Mouse (Mus musculus) telencephalon, adult 2 months (tissue): ENCODE measurements at regions not wholly inside any gene's neighbourhood (a gene's known extent, or its start where the extent isn't known, plus 50 kb on each side); places are given as distances from the start of the nearest gene placed in this dataset.

Source experiments
- DNase-seq: peaks from one replicate; pipeline ENCODE4 v3.0.0-alpha.2; 2011; ENCODE audit warnings: low read depth, low spot score

- peak; percentile 28 for DNase-seq
Observed at GRCm38 (mm10) chr14:120660321-120660781, 182.1 kb downstream of the Rap2a start.

DNA sequence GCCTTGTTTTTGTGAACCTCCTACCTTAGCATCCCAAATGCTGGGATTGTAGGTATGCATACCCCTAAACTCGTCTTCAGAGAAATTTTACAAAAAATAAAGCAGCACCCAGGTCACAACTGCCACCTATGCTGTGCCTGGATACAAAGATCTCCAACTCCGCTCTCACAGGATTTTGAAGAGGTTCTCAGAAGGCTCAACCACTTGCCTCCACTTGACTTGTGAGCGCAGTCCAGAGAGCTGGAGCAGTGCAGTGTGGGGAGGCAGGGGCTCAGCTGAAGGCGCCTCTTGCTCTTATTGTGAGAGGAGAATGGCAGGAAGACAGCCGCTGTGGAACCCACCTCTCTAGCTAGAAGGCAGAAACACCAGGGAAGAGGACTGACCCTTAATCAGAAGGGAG lies 182.9 kb downstream of the Rap2a start:
- DNase-seq: no peak

DNA sequence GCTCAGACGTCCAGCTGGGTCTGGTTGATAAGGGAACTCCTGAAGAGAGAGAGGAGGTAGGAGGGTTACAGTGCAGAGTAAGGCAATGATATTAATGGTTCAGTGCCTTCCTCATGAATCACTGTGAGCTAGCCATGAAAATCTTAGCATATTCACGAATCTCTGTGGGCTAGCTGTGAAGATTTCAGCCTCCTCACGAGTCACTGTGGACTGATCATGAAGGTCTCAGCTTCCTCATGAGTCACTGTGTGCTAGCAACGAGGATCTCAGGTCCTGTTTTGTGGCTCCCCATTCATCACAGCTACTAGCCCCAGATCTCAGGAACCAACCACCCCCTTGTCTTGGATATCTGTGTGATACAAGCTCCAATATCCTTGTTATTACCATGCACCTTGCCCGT lies 191.4 kb downstream of the Rap2a start:
- DNase-seq: no peak

DNA sequence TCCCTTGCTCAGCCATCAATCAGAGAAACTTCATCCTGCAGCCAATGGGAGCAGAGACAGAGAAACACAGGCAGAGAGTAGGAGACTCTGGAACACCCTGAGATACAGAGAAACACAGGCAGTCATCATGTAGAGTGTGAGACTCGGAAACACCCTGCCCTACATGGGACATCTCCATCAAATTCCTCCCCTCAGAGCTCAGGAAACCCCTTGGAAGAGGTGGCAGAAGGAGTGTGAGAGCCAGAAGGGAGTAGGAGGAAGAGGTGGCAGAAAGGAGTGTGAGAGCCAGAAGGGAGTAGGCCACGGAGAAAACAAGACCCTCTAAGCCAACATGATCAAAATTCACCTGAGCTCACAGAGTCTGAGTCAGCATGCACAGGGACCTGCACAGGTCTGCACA lies 197.5 kb downstream of the Rap2a start:
- DNase-seq: no peak

GRCm38 (mm10) chr14:120678533-120678932 lies 200.3 kb downstream of the Rap2a start:
- no peak for DNase-seq

DNA sequence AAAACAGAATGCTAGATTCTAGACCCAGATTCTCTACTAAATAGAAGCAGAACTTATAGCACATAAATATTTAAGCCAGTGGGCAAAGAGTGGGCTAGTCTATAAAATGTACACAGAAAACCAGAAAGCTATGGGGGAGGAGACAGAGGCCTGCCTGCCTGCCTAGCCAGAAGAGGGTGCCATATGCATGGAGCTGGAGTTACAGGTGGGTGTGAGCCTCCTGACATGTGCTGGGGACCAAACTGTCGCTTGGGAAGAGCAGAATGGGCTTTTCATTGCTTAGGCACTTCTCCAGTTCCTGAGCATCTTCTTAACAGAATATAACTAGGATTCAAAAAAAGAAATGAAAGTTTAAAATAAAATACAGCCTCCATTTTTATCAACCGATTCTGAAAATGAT lies 200.8 kb downstream of the Rap2a start:
- DNase-seq: no peak

DNA sequence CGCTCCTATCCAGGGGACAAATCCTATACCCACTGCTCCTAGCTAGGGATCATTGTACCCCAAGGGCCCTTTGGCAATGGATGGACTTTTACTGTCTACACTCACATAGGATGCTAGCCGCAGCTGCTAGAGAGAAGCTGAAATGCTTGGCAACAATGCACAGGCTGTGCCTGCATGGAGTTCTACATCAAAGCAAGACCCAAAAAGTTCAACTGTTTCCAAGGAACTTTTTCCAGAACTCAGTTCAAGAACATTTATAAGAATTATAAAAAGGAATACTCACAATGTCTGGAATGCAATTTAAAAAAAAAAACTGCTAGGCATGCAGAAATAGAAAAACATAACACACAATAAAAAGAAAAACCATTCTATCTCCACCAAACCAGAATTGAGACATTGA lies 202.0 kb downstream of the Rap2a start:
- no peak for DNase-seq

GRCm38 (mm10) chr14:120685263-120685662 lies 207.0 kb downstream of the Rap2a start:
- no peak for DNase-seq

DNA sequence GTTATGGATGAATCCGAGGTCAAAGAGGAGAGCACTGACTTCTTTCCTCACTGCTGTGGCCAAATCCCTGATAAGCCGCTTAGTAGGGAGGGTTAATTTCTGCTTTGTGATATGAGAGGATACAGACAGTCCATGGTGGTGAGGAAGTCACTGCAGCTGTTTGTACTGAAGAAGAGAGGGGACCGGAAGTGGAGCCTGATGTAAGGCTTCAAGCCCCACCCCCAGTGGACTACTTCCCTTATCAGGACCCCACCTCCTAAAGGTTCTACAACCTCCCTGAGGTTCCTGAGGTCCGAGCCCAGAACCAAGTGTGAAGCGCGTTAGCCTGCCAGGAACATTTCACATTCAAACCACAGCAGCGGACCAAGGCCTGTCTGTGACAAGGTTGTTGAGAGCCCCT lies 207.6 kb downstream of the Rap2a start:
- DNase-seq: no peak

DNA sequence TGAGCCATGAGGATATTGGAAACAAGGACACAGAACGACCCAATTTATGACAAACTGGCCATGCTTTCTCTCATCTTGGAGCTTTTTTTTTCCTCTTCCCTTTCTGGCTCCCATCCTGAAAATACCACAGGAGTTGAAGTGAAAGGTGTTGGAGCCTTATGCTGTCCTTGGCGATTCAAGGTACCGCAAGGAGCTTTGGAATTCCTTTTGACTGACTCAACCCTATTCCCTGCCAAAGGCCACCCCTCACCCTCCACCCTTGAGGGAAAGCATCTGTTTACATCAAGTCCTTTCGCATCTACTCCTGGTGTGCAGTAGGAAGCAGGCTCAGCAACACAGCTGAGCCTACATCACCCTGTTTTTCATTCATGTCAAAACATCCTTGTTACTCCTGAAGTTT lies 208.5 kb downstream of the Rap2a start:
- no peak for DNase-seq

- no peak for DNase-seq
Observed at GRCm38 (mm10) chr14:120699378-120699777, 211.6 kb upstream of the Ipo5 start.

DNA sequence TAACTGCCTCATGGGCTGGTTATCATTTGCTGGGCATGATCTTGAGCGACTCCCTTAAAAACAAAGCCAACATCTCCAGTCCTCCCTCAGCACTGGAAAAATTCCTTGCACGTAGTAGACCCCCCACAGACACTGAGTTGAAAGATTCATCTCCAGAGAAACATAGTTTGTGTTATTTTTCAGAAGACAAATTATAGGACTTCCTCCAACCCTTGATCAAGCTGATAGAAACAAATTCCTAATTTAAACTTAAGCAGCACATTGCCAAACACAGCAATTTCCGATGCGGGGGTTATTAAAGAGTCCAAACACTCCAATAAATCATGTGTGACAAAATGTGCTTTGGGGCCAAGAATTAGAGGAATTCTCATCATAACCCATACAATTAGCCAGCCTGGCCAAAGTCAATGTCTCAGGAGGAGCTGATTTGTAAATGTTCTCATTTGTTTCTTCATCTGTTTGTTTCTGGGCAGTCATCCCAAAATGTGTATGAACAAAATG lies 205.7 kb upstream of the Ipo5 start:
- DNase-seq: peak; percentile 13

DNA sequence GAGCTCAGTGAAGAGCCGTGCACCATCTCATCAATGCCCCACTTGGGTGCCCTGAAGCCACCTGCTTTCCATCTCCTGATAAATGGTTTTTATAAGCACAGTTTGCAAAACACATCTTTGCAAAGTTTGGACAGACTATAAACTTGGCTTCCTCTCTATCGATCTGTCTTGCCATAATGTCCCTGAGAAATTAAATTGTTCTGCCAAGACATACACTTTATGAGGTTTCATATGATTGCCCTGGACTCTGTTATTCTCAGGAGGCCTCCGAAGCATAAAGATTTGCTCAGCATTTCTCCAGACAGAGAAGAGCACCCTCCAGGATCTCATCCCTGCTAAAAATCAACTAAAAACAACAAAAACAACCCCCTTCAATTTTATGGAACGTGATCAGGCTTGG lies 200.2 kb upstream of the Ipo5 start:
- DNase-seq: no peak

DNA sequence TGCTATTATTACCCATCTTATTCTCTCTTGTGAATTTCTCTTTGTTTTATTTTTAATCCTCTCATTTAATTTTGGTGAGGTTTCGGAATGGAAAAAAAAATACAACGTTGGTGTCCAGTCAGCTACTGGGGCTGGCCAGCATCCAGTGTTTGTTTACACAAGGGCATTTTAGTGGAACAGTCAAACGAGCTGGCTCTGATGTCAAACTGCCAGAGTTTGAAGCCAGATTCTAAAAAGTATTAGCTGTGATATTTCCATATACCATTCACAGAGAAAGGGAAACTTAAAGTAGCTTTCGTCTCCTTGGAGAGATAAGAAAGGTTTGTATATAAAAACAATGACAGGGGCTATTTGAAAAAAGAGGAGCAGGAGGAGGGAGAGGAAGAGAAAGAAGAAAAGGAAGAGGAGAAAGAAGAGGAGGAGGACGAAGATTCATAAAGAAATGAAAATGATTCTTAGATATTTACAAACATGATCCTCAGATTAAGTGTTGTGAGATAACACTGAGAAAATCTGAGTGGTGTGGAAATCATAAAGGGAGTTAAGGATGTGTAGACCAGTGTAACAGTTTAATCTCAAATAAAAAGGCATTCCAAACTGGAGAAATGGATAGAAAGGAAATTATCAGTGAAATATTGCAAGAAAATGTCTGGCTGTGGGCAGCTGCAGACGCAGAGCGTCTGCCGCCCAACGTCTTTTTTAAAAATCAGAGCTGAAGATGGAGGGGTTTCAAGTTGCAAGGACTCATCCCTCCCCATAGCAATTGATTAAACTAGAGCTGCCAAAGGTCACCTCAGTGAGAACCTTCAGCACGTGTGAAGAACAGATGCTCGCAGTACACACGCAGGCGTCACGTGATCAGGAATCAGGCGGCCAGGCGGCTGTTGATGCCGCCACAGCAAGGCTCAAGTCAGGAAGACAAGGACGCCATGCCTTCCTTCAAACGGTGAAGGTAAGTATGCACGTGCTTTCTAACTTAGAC lies 190.3 kb upstream of the Ipo5 start:
- DNase-seq: no peak

GRCm38 (mm10) chr14:120721593-120722461 lies 189.2 kb upstream of the Ipo5 start:
- DNase-seq: no peak

GRCm38 (mm10) chr14:120722546-120723112 lies 188.4 kb upstream of the Ipo5 start:
- no peak for DNase-seq

DNA sequence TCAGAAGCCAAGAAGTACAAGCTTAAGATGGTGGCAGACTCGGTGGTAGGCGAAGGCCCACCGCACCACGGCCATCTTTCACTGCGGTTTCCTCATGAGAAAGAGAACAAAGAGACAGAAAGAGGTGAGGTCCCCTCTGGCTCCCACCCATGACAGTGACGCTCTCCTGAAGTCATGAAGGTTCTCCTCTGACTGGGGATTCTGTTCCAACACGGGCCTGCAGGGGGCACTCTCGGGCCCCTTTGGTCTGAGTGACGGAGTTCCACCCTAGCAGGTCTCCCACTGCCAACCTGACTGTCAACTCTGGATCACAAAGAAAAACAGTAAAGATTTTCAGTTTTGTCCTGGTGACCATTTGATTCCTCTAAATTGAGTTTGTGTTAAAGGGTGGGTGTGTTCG lies 182.9 kb upstream of the Ipo5 start:
- DNase-seq: no peak

- no peak for DNase-seq
Observed at GRCm38 (mm10) chr14:120730226-120730625, 180.8 kb upstream of the Ipo5 start.

DNA sequence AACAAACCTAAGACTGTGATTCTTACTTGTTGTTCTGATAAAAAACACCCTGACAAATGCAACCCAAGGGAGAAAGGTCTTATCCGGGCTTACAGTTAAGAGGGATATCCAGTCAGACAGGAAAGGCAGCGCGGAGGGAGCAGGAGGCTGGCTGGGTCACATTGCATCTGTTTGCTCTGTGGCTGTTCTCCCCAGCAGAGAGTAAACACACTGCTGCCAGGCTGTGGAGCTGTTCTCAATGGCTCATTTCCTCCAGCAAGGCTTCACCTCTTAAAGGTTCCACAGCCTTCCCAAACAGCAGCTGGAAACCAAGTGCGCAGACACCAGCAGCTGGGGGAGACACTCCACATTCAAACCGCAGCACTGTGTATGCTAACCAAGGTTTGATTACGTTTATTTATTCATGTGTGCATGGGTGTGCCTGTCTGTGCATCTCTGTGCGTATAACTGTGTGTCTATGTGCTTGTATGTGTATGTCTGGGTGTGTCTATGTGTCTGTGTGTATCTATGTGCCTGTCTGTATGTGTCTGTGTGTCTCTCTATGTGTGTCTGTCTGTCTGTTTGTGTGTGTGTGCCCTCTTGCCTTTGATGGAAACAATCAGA lies 179.2 kb upstream of the Ipo5 start:
- DNase-seq: no peak

GRCm38 (mm10) chr14:120732400-120733138 lies 178.5 kb upstream of the Ipo5 start:
- peak; percentile 60 for DNase-seq
